Mouse (Mus musculus) liver, embryonic 12.5 days (tissue): ENCODE measurements at regions not wholly inside any gene's neighbourhood (a gene's known extent, or its start where the extent isn't known, plus 50 kb on each side); places are given as distances from the start of the nearest gene placed in this dataset.

Experiments used
- ATAC-seq: fragments of 200-750 bp; cut with Nextera tagmentation; 2 replicates; pipeline ENCODE4 v1.8.0; 2017; ENCODE audit warnings: moderate number of reproducible peaks, mild to moderate bottlenecking, moderate library complexity
- H3K27ac ChIP-seq: fragments of 300-500 bp; sonication (generic); 2 replicates; pipeline ENCODE4 v1.5.1; 2016; ENCODE audit warnings: mild to moderate bottlenecking
- H3K27me3 ChIP-seq: fragments of 300-500 bp; sonication (generic); replicated peaks from 2 replicates; pipeline ENCODE4 v1.6.1; 2016; ENCODE audit warnings: mild to moderate bottlenecking, moderate library complexity
- H3K36me3 ChIP-seq: fragments of 300-500 bp; sonication (generic); 2 replicates; pipeline ENCODE4 v1.6.1; 2016; ENCODE audit warnings: mild to moderate bottlenecking, moderate library complexity
- H3K4me1 ChIP-seq: fragments of 300-500 bp; sonication (generic); 2 replicates; pipeline ENCODE4 v1.6.1; 2016
- H3K4me2 ChIP-seq: fragments of 300-500 bp; sonication (generic); 2 replicates; pipeline ENCODE4 v1.6.1; 2016; ENCODE audit warnings: mild to moderate bottlenecking, moderate library complexity
- H3K4me3 ChIP-seq: fragments of 300-500 bp; sonication (generic); 2 replicates; pipeline ENCODE4 v1.5.1; 2016; ENCODE audit warnings: mild to moderate bottlenecking, moderate library complexity
- H3K9ac ChIP-seq: fragments of 300-500 bp; sonication (generic); 2 replicates; pipeline ENCODE4 v1.6.1; 2016; ENCODE audit warnings: mild to moderate bottlenecking, moderate library complexity
- H3K9me3 ChIP-seq: fragments of 300-500 bp; sonication (generic); replicated peaks from 2 replicates; pipeline ENCODE4 v1.6.1; 2016; ENCODE audit warnings: mild to moderate bottlenecking, moderate library complexity
- WGBS: fragments of 180-500 bp; shearing (Covaris S2); methylation state at CpG from one replicate; pipeline ENCODE4 v1.1.7; 2016; ENCODE audit not compliant: insufficient replicate concordance; 5-methylcytosine and 5-hydroxymethylcytosine counted together

- no peaks in the 10 kb centered on the region for H3K4me1 ChIP-seq
- no peaks in the 10 kb centered on the region for H3K27me3 ChIP-seq
- no peak overlapping the region for H3K27ac ChIP-seq
- H3K9me3 ChIP-seq = no peaks in the 10 kb centered on the region
- H3K4me2 ChIP-seq = no peak overlapping the region
- 47% methylated on average over 9 of the region's 9 CpGs for WGBS
- H3K36me3 ChIP-seq = no peaks in the 10 kb centered on the region
- ATAC-seq = no peak
- H3K9ac ChIP-seq = no peak overlapping the region
- no peak overlapping the region for H3K4me3 ChIP-seq
Measured at GRCm38 (mm10) chr19:26051478-26052215, 379.4 kb downstream of the Dmrt2 start.

- 63% methylated on average over 2 of the region's 2 CpGs for whole genome bisulfite sequencing
- H3K9ac ChIP-seq = no peak overlapping the region
- H3K4me3 ChIP-seq = no peak overlapping the region
- no peaks in the 10 kb centered on the region for H3K4me1 ChIP-seq
- no peaks in the 10 kb centered on the region; the same call in 1 of the 2 replicates for H3K9me3 ChIP-seq
- H3K27me3 ChIP-seq = no peaks in the 10 kb centered on the region
- H3K27ac ChIP-seq = no peak overlapping the region
- H3K4me2 ChIP-seq = no peak overlapping the region
- no peak for ATAC-seq
- H3K36me3 ChIP-seq = no peaks in the 10 kb centered on the region
Measured at GRCm38 (mm10) chr19:26059668-26060067, 387.5 kb downstream of the Dmrt2 start.

- H3K27ac ChIP-seq = no peak overlapping the region
- H3K9ac ChIP-seq = no peak overlapping the region
- H3K4me1 ChIP-seq = no peaks in the 10 kb centered on the region
- WGBS = 66% methylated on average over 2 of the region's 2 CpGs
- no peaks in the 10 kb centered on the region for H3K36me3 ChIP-seq
- H3K4me3 ChIP-seq = no peak overlapping the region
- H3K9me3 ChIP-seq = no peaks in the 10 kb centered on the region; the same call in 1 of the 2 replicates
- H3K27me3 ChIP-seq = no peaks in the 10 kb centered on the region
- ATAC-seq = no peak
- H3K4me2 ChIP-seq = no peak overlapping the region
Measured at GRCm38 (mm10) chr19:26068553-26068952, 396.3 kb downstream of the Dmrt2 start.

GRCm38 (mm10) chr19:26069908-26070307, 397.7 kb downstream of the Dmrt2 start:
- no peak overlapping the region for H3K9ac ChIP-seq
- H3K36me3 ChIP-seq = no peaks in the 10 kb centered on the region
- no peaks in the 10 kb centered on the region for H3K4me1 ChIP-seq
- H3K9me3 ChIP-seq = no peaks in the 10 kb centered on the region
- H3K4me3 ChIP-seq = no peak overlapping the region
- H3K27me3 ChIP-seq = no peaks in the 10 kb centered on the region
- no peak overlapping the region for H3K27ac ChIP-seq
- ATAC-seq = no peak
- 66% methylated on average over 3 of the region's 3 CpGs for WGBS
- no peak overlapping the region for H3K4me2 ChIP-seq

GRCm38 (mm10) chr19:26088318-26088717, 416.1 kb downstream of the Dmrt2 start:
- H3K9ac ChIP-seq = no peak overlapping the region
- H3K4me3 ChIP-seq = no peak overlapping the region
- no peaks in the 10 kb centered on the region for H3K36me3 ChIP-seq
- no peaks in the 10 kb centered on the region for H3K4me1 ChIP-seq
- WGBS = 53% methylated on average over 3 of the region's 3 CpGs
- H3K27me3 ChIP-seq = no peaks in the 10 kb centered on the region
- no peak for ATAC-seq
- H3K4me2 ChIP-seq = no peak overlapping the region
- H3K27ac ChIP-seq = no peak overlapping the region
- no peaks in the 10 kb centered on the region for H3K9me3 ChIP-seq

GRCm38 (mm10) chr19:26091386-26091785, 419.2 kb downstream of the Dmrt2 start:
- no peaks in the 10 kb centered on the region for H3K27me3 ChIP-seq
- H3K27ac ChIP-seq = no peak overlapping the region
- H3K4me1 ChIP-seq = no peaks in the 10 kb centered on the region
- H3K36me3 ChIP-seq = no peaks in the 10 kb centered on the region
- no peaks in the 10 kb centered on the region for H3K9me3 ChIP-seq
- WGBS = 62% methylated on average over 8 of the region's 8 CpGs
- H3K9ac ChIP-seq = no peak overlapping the region
- no peak for ATAC-seq
- H3K4me3 ChIP-seq = no peak overlapping the region
- H3K4me2 ChIP-seq = no peak overlapping the region

- 59% methylated on average over 1 of the region's 1 CpGs for WGBS
- H3K4me3 ChIP-seq = no peak overlapping the region
Measured at GRCm38 (mm10) chr19:26093844-26094243, 421.6 kb downstream of the Dmrt2 start.

GRCm38 (mm10) chr19:26114326-26114725, 442.1 kb downstream of the Dmrt2 start:
- 63% methylated on average over 6 of the region's 6 CpGs for WGBS
- Histone ChIP-seq H3K27me3 (no peaks in the 10 kb centered on the region), H3K4me1 (no peaks in the 10 kb centered on the region), H3K9me3 (no peaks in the 10 kb centered on the region), H3K4me2 (no peak overlapping the region), H3K4me3 (no peak overlapping the region), H3K9ac (no peak overlapping the region), H3K27ac (no peak overlapping the region), H3K36me3 (no peaks in the 10 kb centered on the region)
- ATAC-seq = no peak

More at GRCm38 (mm10) chr19:26093844-26094243, 421.6 kb downstream of the Dmrt2 start:
- Histone ChIP-seq H3K27me3 (no peaks in the 10 kb centered on the region), H3K9me3 (no peaks in the 10 kb centered on the region), H3K36me3 (no peaks in the 10 kb centered on the region), H3K4me2 (no peak overlapping the region), H3K9ac (no peak overlapping the region), H3K4me1 (no peaks in the 10 kb centered on the region), H3K27ac (no peak overlapping the region)
- ATAC-seq = no peak

- Histone ChIP-seq H3K4me2 (no peak overlapping the region), H3K27ac (no peak overlapping the region), H3K27me3 (no peaks in the 10 kb centered on the region), H3K4me1 (no peaks in the 10 kb centered on the region), H3K4me3 (no peak overlapping the region), H3K36me3 (no peaks in the 10 kb centered on the region), H3K9me3 (no peaks in the 10 kb centered on the region), H3K9ac (no peak overlapping the region)
- no peak for ATAC-seq
- WGBS = 44% methylated on average over 2 of the region's 2 CpGs
Measured at GRCm38 (mm10) chr19:26128423-26128822, 456.2 kb downstream of the Dmrt2 start.

- Histone ChIP-seq H3K9me3 (no peaks in the 10 kb centered on the region), H3K27ac (no peak overlapping the region), H3K36me3 (no peaks in the 10 kb centered on the region), H3K4me1 (no peaks in the 10 kb centered on the region), H3K27me3 (no peaks in the 10 kb centered on the region), H3K4me2 (no peak overlapping the region), H3K9ac (no peak overlapping the region), H3K4me3 (no peak overlapping the region)
- WGBS = 73% methylated on average over 4 of the region's 4 CpGs
- ATAC-seq = no peak
Measured at GRCm38 (mm10) chr19:26134385-26134784, 462.2 kb downstream of the Dmrt2 start.

GRCm38 (mm10) chr19:26135398-26136104, 463.3 kb downstream of the Dmrt2 start:
- Histone ChIP-seq H3K27me3 (no peaks in the 10 kb centered on the region), H3K4me3 (no peak overlapping the region), H3K4me2 (no peak overlapping the region), H3K27ac (no peak overlapping the region), H3K36me3 (no peaks in the 10 kb centered on the region), H3K9ac (no peak overlapping the region), H3K9me3 (no peaks in the 10 kb centered on the region), H3K4me1 (no peaks in the 10 kb centered on the region)
- no peak for ATAC-seq
- 62% methylated on average over 2 of the region's 2 CpGs for WGBS

GRCm38 (mm10) chr19:26140647-26141046, 464.2 kb upstream of the Smarca2 start:
- Histone ChIP-seq H3K4me3 (no peak overlapping the region), H3K9me3 (no peaks in the 10 kb centered on the region), H3K36me3 (no peaks in the 10 kb centered on the region), H3K4me1 (no peaks in the 10 kb centered on the region), H3K4me2 (no peak overlapping the region), H3K9ac (no peak overlapping the region), H3K27me3 (no peaks in the 10 kb centered on the region), H3K27ac (no peak overlapping the region)
- ATAC-seq = no peak
- 62% methylated on average over 2 of the region's 2 CpGs for WGBS
